Mouse (Mus musculus): ENCODE measurements around the gene Mtap.

DNA sequence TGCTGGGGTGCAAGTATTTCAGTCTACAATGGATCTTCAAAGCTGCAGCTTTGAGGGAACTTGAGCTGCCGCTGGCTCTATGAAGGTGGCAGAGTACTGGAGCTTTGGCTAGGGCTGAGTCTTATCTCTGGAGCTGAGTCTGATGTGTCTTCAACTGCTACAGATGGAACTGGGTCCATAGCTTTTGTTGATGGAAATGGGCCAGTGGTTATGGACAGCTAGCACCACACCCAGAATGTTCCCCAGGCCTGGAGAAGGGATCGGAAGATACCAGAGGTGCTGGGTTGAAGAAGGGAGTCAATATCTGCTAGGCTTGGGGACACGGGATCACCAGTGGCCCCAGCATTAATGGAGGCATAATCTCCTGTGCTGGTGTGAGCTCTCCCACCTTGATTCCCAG is 45.6 kb downstream of the Mtap start:
- TF ChIP-seq POLR2A (IDR thresholded peaks at IDR 0.05; ENCODE audit: borderline replicate concordance, extremely low read depth, insufficient read depth, insufficient read length, poor library complexity, severe bottlenecking) (no peak), CTCF (IDR thresholded peaks at IDR 0.05; ENCODE audit: borderline replicate concordance, extremely low read depth, insufficient read depth, insufficient read length) (no peak)

Measured in brain, embryonic 14.5 days (tissue).